Mouse (Mus musculus): ENCODE measurements at regions not wholly inside any gene's neighbourhood (a gene's known extent, or its start where the extent isn't known, plus 50 kb on each side); places are given as distances from the start of the nearest gene placed in this dataset.
"Not testable (repeated sequence)": the region's sequence is repeated elsewhere in the genome, so short reads cannot be mapped to it uniquely, and the experiment has no call there.

DNA sequence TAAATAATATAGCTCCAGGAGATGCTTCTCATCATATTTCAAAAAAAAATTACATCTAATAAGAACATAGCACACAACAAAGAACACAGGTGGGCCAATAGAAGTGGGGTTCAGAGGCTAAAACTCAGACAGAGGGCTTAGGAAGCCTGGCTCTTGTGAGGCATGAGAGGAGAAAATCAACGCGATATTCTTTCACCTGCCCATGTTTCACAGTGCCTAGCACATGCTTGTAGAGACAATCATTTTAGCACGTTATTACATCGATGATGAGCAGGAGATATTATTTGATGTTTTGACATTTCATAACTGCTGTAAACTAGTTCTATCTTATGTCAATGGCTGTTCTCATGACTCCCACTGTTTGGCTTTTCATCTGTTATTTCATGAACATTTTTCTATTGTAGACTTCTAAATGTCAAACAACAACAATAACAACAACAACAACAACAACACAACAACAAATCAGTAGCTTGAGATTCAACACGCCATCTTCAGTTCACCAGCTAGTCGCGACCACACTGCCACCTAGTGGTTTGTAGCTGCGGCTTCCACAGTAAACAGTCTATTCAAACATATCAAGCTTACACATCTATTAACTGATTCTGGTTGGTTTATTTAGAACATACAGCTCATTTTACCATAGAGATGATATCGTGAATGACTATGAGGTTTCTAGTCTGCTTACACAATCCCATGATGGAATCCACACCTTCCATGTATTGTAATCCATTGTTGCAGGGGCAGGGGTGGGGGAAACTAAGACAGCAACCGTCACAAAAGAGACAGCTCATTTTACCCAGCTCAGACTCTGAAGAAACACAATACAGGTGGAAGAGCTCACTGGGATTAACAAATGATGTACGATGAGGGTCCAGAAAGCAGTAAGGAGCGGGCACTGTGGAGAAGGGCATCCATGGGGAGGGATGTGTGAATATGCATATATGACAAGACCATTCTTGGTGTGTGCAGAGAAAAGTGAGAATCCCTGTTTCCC lies 60.5 kb upstream of the Tmem200a start:
- intact Hi-C loops (cut with DNase I): loop anchor here (1.0 to 10.0 kb wide), 3 partner anchors 458 to 875 kb away; partner anchors contain the start of gene Smlr1
- DNase-seq (ENCODE audit: low spot score in 2 of 2): peak; percentile 40 to 44

DNA sequence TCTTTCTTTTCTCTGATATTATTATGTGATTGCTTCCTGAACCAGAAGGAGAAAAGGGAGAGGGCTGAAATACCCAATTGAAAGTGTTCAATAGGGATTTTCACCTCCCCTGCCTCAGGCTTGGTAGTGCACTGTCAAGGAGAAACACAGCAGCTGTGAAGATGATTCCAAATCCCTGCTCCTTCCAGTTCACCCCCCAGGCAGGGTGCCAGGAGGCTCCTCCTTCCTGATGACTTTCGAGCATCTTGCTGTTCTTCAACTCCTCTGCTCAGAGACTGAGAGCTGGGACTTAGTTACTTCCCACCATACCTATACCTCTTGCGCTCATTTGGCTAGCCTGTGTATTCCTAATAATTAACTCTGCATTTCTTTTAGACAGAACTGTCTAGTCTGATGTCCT lies 73.7 kb upstream of the Tmem200a start:
- DNase-seq (ENCODE audit: low spot score in 2 of 2): no peak
- intact Hi-C loops (cut with DNase I): no loop called here

DNA sequence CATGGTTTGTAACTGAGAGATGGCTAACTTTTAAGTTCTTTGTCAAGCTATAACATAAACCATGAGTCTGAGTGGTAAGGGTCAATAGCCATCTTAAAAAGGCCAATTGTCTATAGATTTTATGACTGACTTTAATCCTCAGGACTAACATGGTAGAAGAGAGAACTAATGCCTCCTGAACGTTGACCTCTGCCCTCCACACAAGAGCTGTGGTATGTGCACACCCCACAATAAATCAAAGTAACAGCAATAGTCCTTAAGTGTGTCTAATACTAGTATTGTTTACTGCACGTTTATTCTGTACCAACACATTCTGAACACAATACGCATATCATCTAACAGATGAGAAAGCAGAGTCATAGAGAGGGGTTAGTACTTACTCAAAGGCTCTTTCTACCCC lies 70.7 kb upstream of the Samd3 start:
- intact Hi-C loops (cut with DNase I): no loop called here

DNA sequence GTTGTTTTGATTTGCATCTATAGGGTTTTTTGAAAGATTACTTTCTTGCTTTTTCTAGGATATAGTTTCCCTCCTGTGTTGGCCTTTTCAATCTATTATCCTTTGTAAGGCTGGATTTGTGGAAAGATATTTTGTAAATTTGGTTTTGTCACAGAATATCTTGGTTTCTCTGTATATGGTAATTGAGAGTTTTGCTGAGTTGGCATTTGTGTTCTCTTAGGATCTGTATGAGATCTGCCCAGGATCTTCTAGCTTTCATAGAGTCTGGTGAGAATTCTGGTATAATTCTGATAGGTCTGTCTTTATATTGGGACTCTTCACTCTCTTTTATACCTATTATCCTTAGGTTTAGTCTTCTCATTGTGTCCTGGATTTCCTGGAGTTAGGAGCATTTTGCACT lies 68.4 kb upstream of the Samd3 start:
- intact Hi-C loops (cut with DNase I): loop anchor here (5.0 kb wide), 1 partner anchor 86 kb away; no protein-coding TSS in a partner anchor
- DNase-seq (ENCODE audit: low spot score in 2 of 2): not testable (repeated sequence)

More for the DNA sequence above, 70.7 kb upstream of the Samd3 start:
- DNase-seq (ENCODE audit: low spot score in 2 of 2): no peak

DNA sequence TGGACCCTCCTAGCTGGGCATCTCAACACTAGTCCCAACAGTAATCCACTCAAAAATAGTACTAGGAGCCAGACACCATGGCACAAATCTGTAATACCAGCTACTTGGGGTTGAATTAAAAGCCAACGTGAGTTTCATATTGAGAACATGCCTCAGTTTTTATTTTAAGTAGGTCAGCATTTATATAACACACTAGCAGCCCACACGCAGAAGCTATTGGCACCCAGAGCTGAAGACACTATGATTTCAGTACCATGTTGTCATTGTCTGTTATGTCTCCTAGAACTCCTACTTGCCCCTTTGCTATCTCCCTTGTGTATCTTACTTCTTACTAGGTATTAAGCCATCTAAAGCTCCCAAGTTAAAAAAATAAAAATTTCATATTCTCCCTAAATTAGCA lies 65.0 kb upstream of the Samd3 start:
- no peak for DNase-seq (ENCODE audit: low spot score in 2 of 2)
- intact Hi-C loops (cut with DNase I): loop anchor here (5.0 kb wide), 1 partner anchor 83 kb away; no protein-coding TSS in a partner anchor

DNA sequence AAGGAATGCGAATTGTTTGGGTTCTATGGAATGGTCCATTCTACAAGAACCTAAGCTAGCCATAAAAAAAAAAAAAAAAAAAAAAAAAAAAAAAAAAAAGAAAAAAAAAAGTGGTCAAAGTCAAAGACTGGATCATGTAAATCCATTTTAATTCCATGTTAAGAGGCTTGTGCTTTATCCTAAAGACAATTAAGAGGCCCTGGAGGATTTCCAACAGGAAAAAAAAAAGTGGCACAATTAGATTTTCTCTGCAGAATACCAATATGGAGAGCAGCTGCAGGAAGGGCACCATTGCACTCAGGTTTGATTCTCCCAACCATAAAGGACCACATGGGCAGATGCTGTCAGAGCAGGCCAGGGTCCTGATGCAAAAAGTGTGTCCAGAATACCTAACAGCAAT lies 51.9 kb upstream of the Samd3 start:
- DNase-seq (ENCODE audit: low spot score in 2 of 2): no peak
- intact Hi-C loops (cut with DNase I): no loop called here

DNA sequence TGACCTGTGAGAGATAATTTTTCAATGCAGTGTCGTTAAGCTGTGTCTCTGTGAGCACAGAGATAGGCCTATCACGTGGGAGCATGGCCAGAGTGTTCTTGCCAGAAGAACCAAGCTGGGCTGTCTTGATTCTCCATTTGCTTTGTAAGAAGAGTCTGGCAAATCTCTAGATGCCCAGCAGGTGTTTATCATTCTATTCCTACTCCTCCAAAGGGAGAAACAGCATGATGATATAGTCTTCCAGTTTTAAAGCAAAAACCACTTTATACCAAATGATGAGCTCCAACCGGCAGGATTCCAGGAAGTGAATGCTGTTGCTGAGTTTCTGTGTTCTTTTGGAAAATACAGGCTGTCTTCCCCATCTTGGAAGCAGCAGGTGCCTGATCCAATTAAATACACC lies 51.2 kb upstream of the Samd3 start:
- DNase-seq (ENCODE audit: low spot score in 2 of 2): no peak
- intact Hi-C loops (cut with DNase I): no loop called here
